Mouse (Mus musculus): ENCODE measurements around the gene Tcp11x2. TPM values are rescaled to one million over a fixed set of nuclear protein-coding genes. Genes with fewer than 3 reads are reported as not detected.

Tcp11x2 gene
- polyA plus RNA-seq, 1 experiment from 2014 or later: not detected

Other genes starting within 250 kb of the Tcp11x2 start
- gene AV320801, start 199.2 kb downstream of the Tcp11x2 start, polyA plus RNA-seq (2016; fragmentation: Nextera tagmentation; extraction: Ambion mirVana): not detected in 2 replicates
- not detected in 2 replicates for gene Nxf7, start 95.0 kb downstream of the Tcp11x2 start, polyA plus RNA-seq (2016; fragmentation: Nextera tagmentation; extraction: Ambion mirVana)
- gene Prame, start 66.1 kb downstream of the Tcp11x2 start, polyA plus RNA-seq (2016; fragmentation: Nextera tagmentation; extraction: Ambion mirVana): not detected in 2 replicates
- not detected in 2 replicates for gene Tmsb15a, start 31.5 kb upstream of the Tcp11x2 start, polyA plus RNA-seq (2016; fragmentation: Nextera tagmentation; extraction: Ambion mirVana)
- 11.2 and 12.8 TPM in 2 replicates for gene Armcx5, start 48.9 kb upstream of the Tcp11x2 start, polyA plus RNA-seq (2016; fragmentation: Nextera tagmentation; extraction: Ambion mirVana)
- gene Gprasp1, start 48.9 kb upstream of the Tcp11x2 start, polyA plus RNA-seq (2016; fragmentation: Nextera tagmentation; extraction: Ambion mirVana): 102 and 111 TPM in 2 replicates
- 80.2 and 90.3 TPM in 2 replicates for gene Bhlhb9, start 103.8 kb upstream of the Tcp11x2 start, polyA plus RNA-seq (2016; fragmentation: Nextera tagmentation; extraction: Ambion mirVana)
- gene Gprasp2, start 145.2 kb upstream of the Tcp11x2 start, polyA plus RNA-seq (2016; fragmentation: Nextera tagmentation; extraction: Ambion mirVana): 73.5 and 77.1 TPM in 2 replicates

Data from neural tube, embryonic 12.5 days (tissue).